Mouse (Mus musculus): ENCODE data around the gene Mrgprx2. TPM values are rescaled to one million over a fixed set of nuclear protein-coding genes. Genes with fewer than 3 reads are reported as not detected.
"Not testable (repeated sequence)": the region's sequence is repeated elsewhere in the genome, so short reads cannot be mapped to it uniquely, and the experiment has no call there.

Gene Mrgprx2
- not detected for total RNA-seq (2021)
- long read RNA-seq, experiment 1, result 0 reads
- long read RNA-seq, experiment 2, result 0 reads

- no peak for DNase-seq
Observed at GRCm38 (mm10) chr7:48499221-48499620, at the start of gene Mrgprx2. Gene Mrgprx2 (minus strand): TSS chr7:48499321.

- DNase-seq, result no peak
Observed at GRCm38 (mm10) chr7:48456242-48456641, 42.9 kb downstream of the Mrgprx2 start, which contains the start of gene Mrgprb1. Gene Mrgprb1 (minus strand): TSS chr7:48456342.

- no peak for DNase-seq
Observed at GRCm38 (mm10) chr7:48436581-48436980, 62.5 kb downstream of the Mrgprx2 start.

GRCm38 (mm10) chr7:48435936-48436335 is 63.2 kb downstream of the Mrgprx2 start:
- not testable (repeated sequence) for DNase-seq

Other genes starting within 250 kb of the Mrgprx2 start
- not detected for gene Mrgprb8, start 110.8 kb downstream of the Mrgprx2 start, total RNA-seq (2021)
- under 1 TPM; 0.07 to 0.30 TPM for gene Mrgprb1, start 43.0 kb downstream of the Mrgprx2 start, total RNA-seq (2021)
- gene Mrgprb2, start 58.8 kb upstream of the Mrgprx2 start, total RNA-seq (2021), result not detected
- gene Mrgprb3, start 144.5 kb upstream of the Mrgprx2 start, total RNA-seq (2021), result not detected

Data from adrenal gland, postnatal 36 days (tissue).